Mouse (Mus musculus): ENCODE data around the gene Pld2.

GRCm38 (mm10) chr11:70512709-70513342 lies 27.0 kb upstream of the Pld2 start:
- TF ChIP-seq CTCF (IDR thresholded peaks at IDR 0.05) (no peak), EP300 (IDR thresholded peaks at IDR 0.05; ENCODE audit: insufficient read depth, low read depth, low read length) (no peak), POLR2A (IDR thresholded peaks at IDR 0.05; ENCODE audit: insufficient read depth, low read depth, low read length) (no peak)
